Mouse (Mus musculus) hindbrain, embryonic 14.5 days (tissue): ENCODE measurements around the gene Ppt2. TPM values are rescaled to one million over a fixed set of nuclear protein-coding genes. Genes with fewer than 3 reads are reported as not detected.

Experiments used
- ATAC-seq: fragments of 200-750 bp; cut with Nextera tagmentation; 2 replicates; pipeline ENCODE4 v1.8.0; 2017; ENCODE audit warnings: moderate number of reproducible peaks, mild to moderate bottlenecking, moderate TSS enrichment, moderate library complexity; ENCODE audit not compliant: low FRiP score
- DNase-seq: peaks from one replicate; pipeline ENCODE4 v3.0.0-alpha.2; 2015; ENCODE audit warnings: low spot score
- H3K27ac ChIP-seq: fragments of 300-500 bp; sonication (generic); 2 replicates; pipeline ENCODE4 v1.5.1; 2014; ENCODE audit warnings: mild to moderate bottlenecking, moderate library complexity
- H3K27me3 ChIP-seq: fragments of 300-500 bp; sonication (generic); 2 replicates; pipeline ENCODE4 v1.6.1; 2014; ENCODE audit warnings: mild to moderate bottlenecking, low read length, mixed read lengths; ENCODE audit not compliant: control insufficient read depth, insufficient read depth
- H3K36me3 ChIP-seq: fragments of 300-500 bp; sonication (generic); replicated peaks from 2 replicates; pipeline ENCODE4 v1.6.1; 2014; ENCODE audit not compliant: control insufficient read depth, insufficient read depth
- H3K4me1 ChIP-seq: fragments of 300-500 bp; sonication (generic); replicated peaks from 2 replicates; pipeline ENCODE4 v1.6.1; 2014; ENCODE audit warnings: antibody characterized with exemption, low read length, mixed read lengths; ENCODE audit not compliant: control insufficient read depth, insufficient read depth
- H3K4me2 ChIP-seq: fragments of 300-500 bp; sonication (generic); replicated peaks from 2 replicates; pipeline ENCODE4 v1.6.1; 2014; ENCODE audit warnings: mild to moderate bottlenecking, moderate library complexity
- H3K4me3 ChIP-seq: fragments of 300-500 bp; sonication (generic); replicated peaks from 2 replicates; pipeline ENCODE4 v1.5.1; 2014; ENCODE audit warnings: mild to moderate bottlenecking, low read length
- H3K9ac ChIP-seq: fragments of 300-500 bp; sonication (generic); 2 replicates; pipeline ENCODE4 v1.6.1; 2014
- H3K9me3 ChIP-seq: fragments of 300-500 bp; sonication (generic); 2 replicates; pipeline ENCODE4 v1.6.1; 2016; ENCODE audit warnings: low read length; ENCODE audit not compliant: control insufficient read depth
- WGBS: fragments of 180-500 bp; shearing (Covaris S2); extraction: QIAGEN DNeasy Blood & Tissue Kit; methylation state at CpG from one replicate; pipeline ENCODE4 v1.1.7; 2014; 5-methylcytosine and 5-hydroxymethylcytosine counted together
- polyA plus RNA-seq: library from polyadenylated mRNA; unstranded; fragments of >200 nt; fragmentation: Nextera tagmentation; extraction: Ambion mirVana; gene quantifications from 2 replicates; pipeline ENCODE4 v1.2.1, GENCODE M21; 2014

Ppt2 gene
- polyA plus RNA-seq, 1 experiment from 2014 or later = 25.4 TPM

DNA sequence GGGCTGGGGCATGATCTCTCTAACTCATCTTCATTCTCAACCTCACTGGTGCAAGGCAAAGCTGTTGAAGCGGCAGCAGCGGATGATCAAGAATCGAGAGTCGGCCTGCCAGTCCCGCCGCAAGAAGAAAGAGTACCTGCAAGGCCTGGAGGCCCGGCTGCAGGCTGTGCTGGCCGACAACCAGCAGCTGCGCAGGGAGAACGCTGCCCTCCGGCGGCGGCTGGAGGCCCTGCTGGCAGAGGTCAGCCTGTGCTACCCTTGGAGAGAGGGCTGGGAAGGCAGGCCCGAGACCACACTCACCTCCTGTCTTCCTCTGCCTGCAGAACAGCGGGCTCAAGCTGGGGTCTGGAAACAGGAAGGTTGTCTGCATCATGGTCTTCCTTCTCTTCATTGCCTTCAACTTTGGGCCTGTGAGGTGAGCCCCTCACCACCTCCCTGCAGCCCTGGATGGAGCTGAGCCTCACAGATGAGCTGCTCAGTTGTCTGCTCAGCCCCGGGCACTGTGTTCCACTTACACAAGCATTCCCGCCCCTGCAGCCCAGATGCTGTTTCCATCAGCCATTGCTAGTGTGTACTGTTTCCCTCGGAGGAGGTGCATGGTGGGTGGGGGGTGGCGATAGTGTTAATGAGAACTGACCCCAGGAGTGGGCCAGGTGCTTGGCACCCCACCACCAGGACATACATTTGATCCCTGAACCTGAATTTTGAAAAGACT, 23.4 kb upstream of the Ppt2 start:
- 45% methylated on average over 19 of the region's 19 CpGs for WGBS
- H3K9ac ChIP-seq = no peak overlapping the region
- no peak overlapping the region for H3K4me3 ChIP-seq
- ATAC-seq (no peak), DNase-seq (no peak)
- H3K9me3 ChIP-seq = no peaks in the 10 kb centered on the region
- no peak overlapping the region for H3K27ac ChIP-seq
- H3K27me3 ChIP-seq = no peaks in the 10 kb centered on the region
- peaks cover 14% of the 10 kb centered on the region for H3K4me1 ChIP-seq
- H3K4me2 ChIP-seq = no peak overlapping the region
- H3K36me3 ChIP-seq = peaks cover 55% of the 10 kb centered on the region

DNA sequence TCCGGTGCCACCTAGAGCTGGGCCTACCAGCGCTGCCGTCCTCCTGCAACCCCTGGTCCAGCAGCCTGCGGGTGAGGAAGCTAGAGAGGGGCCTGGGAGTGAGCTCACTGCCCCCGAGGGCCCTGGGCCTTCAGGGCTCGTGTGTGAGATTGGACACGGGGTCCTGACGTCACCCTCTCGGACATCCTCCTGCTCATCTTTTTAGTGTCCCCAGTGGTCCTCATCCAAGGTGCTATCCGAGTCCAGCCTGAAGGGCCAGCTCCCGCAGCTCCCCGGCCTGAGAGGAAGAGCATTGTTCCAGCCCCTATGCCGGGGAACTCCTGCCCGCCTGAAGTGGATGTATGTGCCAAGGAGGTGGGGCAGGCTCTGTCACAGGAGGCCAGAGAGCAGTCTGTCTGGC, 22.5 kb upstream of the Ppt2 start:
- no peak for DNase-seq
- Histone ChIP-seq H3K4me2 (no peak overlapping the region), H3K4me3 (no peak overlapping the region), H3K27ac (no peak overlapping the region), H3K27me3 (no peaks in the 10 kb centered on the region), H3K9ac (no peak overlapping the region), H3K4me1 (peaks cover 18% of the 10 kb centered on the region), H3K9me3 (no peaks in the 10 kb centered on the region), H3K36me3 (peaks cover 55% of the 10 kb centered on the region)
- ATAC-seq = no peak
- 96% methylated on average over 14 of the region's 14 CpGs for WGBS

DNA sequence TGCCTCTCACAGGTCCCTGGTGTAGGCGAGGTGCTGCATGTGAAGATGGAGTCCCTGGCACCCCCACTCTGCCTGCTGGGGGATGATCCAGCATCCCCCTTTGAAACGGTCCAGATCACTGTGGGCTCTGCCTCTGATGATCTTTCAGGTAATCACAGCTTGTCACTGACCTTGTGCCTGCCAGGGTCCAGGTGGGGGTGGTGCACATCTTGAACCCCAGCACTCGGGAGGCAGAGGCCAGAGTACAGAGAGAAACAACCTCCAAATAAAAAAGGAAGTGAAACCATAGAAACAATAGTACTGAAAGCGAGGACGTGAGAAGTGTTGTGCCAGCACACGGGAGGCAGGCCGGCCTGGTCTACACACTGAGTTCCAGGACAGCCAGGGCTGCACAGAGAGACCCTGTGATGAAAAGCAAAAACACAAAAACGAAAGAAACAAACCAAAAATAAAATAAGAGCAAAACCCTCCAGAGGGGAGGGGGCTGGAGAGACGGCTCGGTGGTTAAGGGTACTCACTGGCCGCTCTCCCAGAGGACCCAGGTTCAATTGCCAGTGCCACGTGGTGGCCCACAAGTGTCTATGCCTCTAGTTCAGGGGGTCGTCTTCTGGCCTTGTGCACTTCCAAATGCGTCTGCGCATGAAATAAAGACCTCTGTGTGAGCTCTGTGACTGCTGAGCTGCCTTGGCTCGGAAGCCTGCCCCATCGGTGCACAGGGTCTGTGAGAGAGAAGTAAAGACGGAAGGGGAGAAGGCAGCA, 21.0 kb upstream of the Ppt2 start:
- H3K27me3 ChIP-seq = no peaks in the 10 kb centered on the region
- peaks cover 55% of the 10 kb centered on the region for H3K36me3 ChIP-seq
- WGBS = 90% methylated on average over 18 of the region's 18 CpGs
- H3K4me1 ChIP-seq = peaks cover 26% of the 10 kb centered on the region
- DNase-seq (no peak), ATAC-seq (no peak)
- H3K4me3 ChIP-seq = no peak overlapping the region
- H3K4me2 ChIP-seq = no peak overlapping the region
- no peaks in the 10 kb centered on the region for H3K9me3 ChIP-seq
- no peak overlapping the region for H3K9ac ChIP-seq
- H3K27ac ChIP-seq = no peak overlapping the region

DNA sequence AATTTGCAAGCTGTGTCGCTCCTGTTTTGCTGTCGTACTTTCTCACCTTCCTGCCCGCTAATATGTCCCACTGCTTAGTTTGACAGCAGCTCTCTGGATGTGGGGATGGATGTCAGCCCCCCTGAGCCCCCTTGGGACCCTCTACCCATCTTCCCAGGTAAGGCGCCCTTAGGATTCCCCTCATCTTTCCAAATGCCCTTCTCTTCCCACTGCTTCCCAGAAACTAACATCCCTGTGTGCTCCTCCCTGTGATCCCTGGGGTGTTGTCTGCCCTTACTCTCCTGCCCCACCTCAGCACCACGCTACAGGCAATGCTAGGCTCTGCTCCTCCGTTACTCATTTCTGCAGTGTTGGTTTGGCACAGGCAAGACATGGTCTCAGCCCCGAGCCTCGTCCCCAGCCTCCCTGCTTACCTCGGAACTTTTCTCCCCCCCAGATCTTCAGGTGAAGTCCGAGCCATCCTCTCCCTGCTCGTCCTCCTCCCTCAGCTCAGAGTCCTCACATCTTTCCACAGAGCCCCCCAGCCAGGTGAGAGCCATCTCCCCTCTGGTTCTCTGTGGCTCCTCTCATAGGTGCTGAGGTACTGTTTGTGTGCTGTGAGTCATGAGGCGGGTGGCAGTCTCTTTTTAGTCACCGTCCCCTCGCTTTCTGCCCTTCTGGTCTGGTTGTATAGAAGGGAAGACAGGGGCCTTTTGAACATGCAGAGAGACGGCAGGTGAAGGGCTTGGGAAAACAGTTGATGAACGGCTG, 20.0 kb upstream of the Ppt2 start:
- Histone ChIP-seq H3K27me3 (no peaks in the 10 kb centered on the region), H3K4me2 (peak overlapping the region; percentile 91), H3K9ac (peak overlapping the region; percentile 96; the same call in 1 of the 2 replicates), H3K4me1 (peaks cover 26% of the 10 kb centered on the region), H3K4me3 (peak overlapping the region; percentile 100), H3K36me3 (peaks cover 50% of the 10 kb centered on the region), H3K27ac (no peak overlapping the region), H3K9me3 (no peaks in the 10 kb centered on the region)
- ATAC-seq (no peak), DNase-seq (no peak)
- 89% methylated on average over 16 of the region's 16 CpGs for WGBS

DNA sequence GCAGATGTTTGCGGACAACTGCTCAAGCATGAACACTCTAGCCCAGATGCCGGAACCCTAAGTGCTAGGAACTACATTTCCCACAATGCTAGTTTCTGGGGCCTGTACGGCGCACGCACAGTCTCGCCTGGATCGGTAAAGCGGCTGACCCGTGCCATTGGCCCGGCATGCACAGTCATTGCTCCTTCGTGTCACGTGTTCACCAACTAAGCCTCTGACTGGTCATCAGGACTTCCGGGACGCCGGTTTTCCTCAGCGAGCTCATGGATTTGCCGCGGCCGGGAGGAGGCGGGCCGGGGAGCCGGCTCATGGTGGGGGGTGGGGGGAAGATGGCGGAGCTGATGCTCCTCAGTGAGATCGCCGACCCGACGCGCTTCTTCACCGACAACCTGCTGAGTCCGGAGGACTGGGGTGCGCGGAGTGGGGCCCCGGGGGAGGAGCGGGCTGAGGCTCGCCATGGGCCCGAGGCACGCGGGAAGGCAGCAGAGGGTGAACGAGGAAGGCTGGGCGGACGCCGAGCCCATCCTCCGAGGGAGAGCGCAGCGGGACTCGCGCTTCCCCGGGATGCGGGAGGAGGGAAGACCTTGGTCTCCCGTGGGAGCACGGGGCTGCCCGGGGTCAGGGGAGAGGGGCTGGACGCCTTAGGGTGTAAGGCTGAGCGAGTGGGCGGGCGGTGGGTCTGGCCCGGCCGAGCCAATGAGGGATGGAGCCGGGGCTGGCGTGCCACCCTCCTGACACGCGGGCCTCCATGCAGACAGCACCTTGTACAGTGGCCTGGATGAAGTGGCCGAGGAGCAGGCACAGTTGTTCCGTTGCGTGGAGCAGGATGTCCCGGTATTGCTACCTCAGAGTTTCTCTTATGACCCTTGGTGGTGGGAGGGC, 18.8 kb upstream of the Ppt2 start, which contains the start of gene Atf6b:
Atf6b (plus strand) TSS at position 241 of the 882 bp plus-strand sequence.
- Histone ChIP-seq H3K9me3 (no peaks in the 10 kb centered on the region), H3K4me3 (peak within 1 kb of the TSS; percentile 100), H3K4me2 (peak within 1 kb of the TSS; percentile 91), H3K36me3 (peaks cover 38% of the 10 kb centered on the region), H3K9ac (peak within 1 kb of the TSS; percentile 96), H3K27me3 (no peaks in the 10 kb centered on the region), H3K4me1 (peaks cover 26% of the 10 kb centered on the region), H3K27ac (peak within 1 kb of the TSS; percentile 78)
- ATAC-seq = peak; percentile 96
- peak; percentile 96 for DNase-seq
- under 1% methylated on average over 52 of the region's 66 CpGs for WGBS

DNA sequence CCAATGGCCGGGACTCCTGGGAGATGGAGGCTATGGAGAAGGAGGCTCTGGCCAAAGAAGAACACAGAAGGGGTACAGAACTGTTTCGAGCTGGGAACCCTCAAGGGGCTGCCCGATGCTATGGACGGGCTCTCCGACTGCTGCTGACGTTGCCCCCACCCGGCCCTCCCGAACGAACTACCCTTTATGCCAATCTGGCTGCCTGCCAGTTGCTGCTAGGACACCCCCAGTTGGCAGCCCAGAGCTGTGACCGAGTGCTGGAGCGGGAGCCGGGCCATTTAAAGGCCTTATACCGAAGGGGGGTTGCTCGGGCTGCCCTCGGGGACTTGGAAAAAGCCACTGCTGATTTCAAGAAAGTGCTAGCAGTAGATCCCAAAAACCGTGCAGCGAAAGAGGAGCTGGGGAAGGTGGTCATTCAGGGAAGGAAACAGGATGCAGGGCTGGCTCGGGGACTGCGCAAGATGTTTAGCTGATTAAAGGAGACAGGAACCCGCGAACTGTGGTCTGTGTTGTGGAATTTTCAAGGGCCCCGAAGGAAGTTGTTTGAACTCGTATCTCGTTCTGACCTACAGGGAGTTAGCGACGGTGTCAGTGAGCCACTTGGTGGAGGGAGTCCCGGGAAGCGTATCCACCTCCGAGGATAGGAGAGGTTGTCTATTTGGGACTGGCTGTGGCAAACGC, 17.7 kb upstream of the Ppt2 start:
- peaks cover 26% of the 10 kb centered on the region for H3K4me1 ChIP-seq
- H3K9ac ChIP-seq = no peak overlapping the region
- 81% methylated on average over 30 of the region's 30 CpGs for WGBS
- no peaks in the 10 kb centered on the region for H3K27me3 ChIP-seq
- no peak overlapping the region for H3K4me3 ChIP-seq
- DNase-seq (no peak), ATAC-seq (no peak)
- H3K4me2 ChIP-seq = peak overlapping the region; percentile 82
- H3K36me3 ChIP-seq = peaks cover 26% of the 10 kb centered on the region
- no peaks in the 10 kb centered on the region for H3K9me3 ChIP-seq
- H3K27ac ChIP-seq = no peak overlapping the region

DNA sequence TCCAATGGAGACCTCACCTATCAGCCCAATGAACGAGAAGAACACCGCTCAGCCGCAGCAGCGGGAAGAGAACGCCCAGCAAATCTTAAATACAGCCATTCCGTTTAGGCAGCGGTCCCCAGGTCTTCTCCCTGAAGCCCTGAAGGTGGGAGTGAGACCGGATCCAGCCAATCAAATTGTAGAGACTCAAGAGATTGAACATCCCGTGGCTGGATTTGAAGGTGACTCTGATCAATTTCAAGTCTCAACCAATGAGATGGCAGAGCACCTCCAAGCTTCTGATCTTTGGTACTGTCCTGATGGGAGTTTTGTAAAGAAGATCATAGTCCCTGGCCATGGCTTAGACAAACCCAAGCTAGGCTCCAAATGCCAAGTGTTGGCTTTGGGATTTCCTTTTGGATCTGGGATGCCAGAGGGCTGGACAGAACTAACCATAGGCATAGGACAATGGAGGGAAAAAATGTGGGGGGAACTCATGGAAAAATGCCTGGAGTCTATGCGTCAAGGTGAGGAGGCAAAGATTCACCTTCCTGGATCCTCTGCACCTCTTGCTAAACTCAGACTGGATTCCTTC, 17.0 kb upstream of the Ppt2 start:
- Histone ChIP-seq H3K9me3 (no peaks in the 10 kb centered on the region), H3K4me1 (peaks cover 26% of the 10 kb centered on the region), H3K27ac (peak overlapping the region; percentile 72), H3K9ac (peak overlapping the region; percentile 79), H3K36me3 (peaks cover 20% of the 10 kb centered on the region), H3K27me3 (no peaks in the 10 kb centered on the region), H3K4me3 (peak overlapping the region; percentile 58), H3K4me2 (peak overlapping the region; percentile 82)
- no peak for DNase-seq
- 52% methylated on average over 10 of the region's 10 CpGs for WGBS
- no peak for ATAC-seq

DNA sequence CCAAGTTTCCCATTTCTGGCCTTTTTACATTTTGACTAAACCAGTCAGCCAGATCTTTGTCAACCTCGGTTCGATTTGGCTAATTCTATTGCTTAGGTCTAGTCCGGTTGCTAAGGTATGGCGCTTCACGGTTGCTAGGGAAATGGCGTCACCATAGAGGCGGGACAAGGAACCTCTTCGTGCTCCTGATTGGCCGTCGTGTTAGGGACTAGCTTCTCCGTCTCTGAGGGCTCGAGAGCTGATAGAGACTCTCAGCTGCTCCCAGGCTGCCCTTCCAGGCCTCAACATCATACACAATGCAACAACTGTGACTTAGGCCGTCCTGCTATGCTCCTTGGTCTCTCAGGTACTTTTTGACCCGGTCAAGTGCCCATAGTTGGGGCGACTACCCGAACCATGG, 16.3 kb upstream of the Ppt2 start, which contains the start of gene Fkbpl:
Fkbpl (plus strand) TSS at position 157 of the 400 bp plus-strand sequence.
- Histone ChIP-seq H3K36me3 (peaks cover 13% of the 10 kb centered on the region), H3K9me3 (no peaks in the 10 kb centered on the region), H3K27me3 (no peaks in the 10 kb centered on the region), H3K4me1 (peaks cover 26% of the 10 kb centered on the region), H3K27ac (peak within 1 kb of the TSS; percentile 72), H3K4me3 (peak within 1 kb of the TSS; percentile 58), H3K4me2 (peak within 1 kb of the TSS; percentile 82), H3K9ac (peak within 1 kb of the TSS; percentile 79)
- ATAC-seq = peak; percentile 86
- peak; percentile 99 for DNase-seq
- under 1% methylated on average over 16 of the region's 16 CpGs for WGBS
